Mouse (Mus musculus) heart, adult 9 months (tissue): ENCODE measurements around the gene Dvl3.
"Not testable (repeated sequence)": the region's sequence is repeated elsewhere in the genome, so short reads cannot be mapped to it uniquely, and the experiment has no call there.

Source experiments
- DNase-seq, 2 experiments: peaks; one replicate each; pipeline ENCODE4 v3.0.0; 2022; ENCODE audit warnings: low spot score in 2 of 2

The Dvl3 gene

DNA sequence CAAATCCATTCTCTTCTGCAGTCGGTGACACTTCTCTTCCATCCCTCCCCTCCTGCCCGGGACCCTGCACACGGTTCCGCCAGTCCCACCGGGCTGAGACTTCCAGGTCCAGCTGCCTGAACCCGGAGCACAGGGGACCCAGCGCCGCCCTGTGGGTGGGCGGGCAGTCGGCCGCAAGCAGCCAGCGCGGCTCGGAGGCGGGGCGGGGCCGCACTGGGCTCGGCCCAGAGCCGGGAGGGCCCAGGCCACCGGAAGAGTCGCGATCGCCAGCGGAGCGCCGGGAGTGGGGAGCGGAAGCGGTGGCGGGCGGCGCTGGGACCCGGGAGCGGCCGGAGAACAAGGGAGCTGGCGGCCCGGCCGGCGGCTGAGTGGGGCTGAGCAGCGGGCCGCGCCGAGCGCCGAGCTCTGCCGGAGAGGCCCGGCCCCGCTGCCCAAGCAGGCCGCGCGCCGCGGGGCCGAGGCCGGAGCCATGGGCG, at the start of gene Dvl3:
Dvl3 (plus strand) TSS at position 257 of the 476 bp plus-strand sequence.
- DNase-seq: peak; percentile 92

DNA sequence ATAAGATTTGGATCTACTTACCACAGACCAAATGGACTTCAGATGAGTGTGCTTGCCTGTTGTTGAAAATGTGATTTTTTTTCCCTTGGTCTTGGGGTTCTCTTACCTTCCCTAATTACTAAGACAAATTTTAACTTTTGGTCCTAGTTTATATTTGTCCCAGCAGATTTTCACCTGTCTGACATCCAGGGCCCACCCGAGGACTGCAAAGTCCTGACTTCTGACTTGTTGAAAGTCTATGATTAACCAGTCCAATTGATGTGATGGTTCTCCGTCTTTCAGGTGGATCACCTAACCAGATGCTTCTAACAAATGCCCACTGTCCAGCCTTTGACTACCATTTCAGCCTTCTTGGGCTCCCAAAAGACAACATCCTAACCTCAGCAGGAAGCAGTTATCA, 45.8 kb upstream of the Dvl3 start:
- no peak for DNase-seq

GRCm38 (mm10) chr16:20471686-20472085, 45.1 kb upstream of the Dvl3 start:
- DNase-seq: no peak

DNA sequence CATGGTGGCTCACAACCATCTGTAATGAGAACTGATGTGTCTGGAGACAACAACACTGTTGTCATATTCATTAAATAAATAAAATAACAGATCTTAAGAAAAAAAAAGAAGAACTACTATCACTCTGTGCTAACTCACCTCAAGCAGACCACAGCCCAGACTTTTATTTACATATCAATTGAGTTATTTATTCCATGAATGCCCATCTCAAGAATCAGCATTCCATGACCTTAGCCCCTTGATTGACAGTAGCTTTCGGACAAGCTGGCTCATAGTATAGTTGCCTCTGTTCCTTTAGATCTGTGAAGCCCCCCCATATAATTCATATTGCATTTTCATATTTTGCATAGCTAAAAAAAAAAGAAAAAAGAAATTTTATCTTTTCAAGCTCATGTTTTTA, 43.0 kb upstream of the Dvl3 start:
- DNase-seq: no peak

- no peak for DNase-seq
Observed at GRCm38 (mm10) chr16:20474211-20474610, 42.6 kb upstream of the Dvl3 start.

DNA sequence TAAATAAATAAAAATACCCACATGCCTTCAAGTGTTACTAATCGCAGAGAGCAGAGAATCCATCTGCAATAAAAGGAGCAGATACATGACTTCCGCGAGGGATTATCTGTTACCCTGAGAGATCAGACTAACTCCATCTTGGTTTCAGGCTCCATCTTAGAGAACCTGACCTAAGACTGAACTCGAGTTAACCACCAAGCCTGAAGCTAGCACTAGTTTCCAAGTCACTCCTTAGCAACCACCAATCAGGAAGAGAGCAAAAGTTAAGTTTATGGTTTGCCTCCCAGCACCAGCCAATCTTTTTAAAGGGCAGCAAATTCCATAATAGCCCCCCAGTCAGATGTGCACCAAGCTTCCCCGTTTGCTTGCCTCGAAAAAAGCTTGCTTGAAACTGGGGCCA, 42.0 kb upstream of the Dvl3 start:
- no peak for DNase-seq

- no peak for DNase-seq
Observed at GRCm38 (mm10) chr16:20475335-20475734, 41.4 kb upstream of the Dvl3 start.

DNA sequence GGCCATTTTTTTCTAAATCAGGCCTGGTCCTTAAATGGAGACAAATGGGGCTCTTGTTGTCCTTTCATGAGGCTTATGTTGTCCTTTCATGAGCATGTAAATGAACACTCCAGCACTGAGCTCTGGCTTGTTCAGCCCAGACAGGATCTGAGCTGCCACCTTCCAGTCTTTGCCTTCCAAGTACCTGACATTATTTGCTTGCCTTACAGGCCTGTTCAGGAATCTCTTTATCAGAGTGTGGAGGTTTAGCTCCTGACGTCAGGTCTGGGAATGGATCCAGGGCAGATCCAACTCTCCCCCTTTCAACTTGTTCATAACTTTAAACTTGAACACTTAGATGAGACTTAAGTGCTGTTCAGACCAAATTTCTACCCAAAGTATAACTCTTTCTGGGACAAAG, 39.9 kb upstream of the Dvl3 start:
- DNase-seq: peak; percentile 25 to 56

- no peak for DNase-seq
Observed at GRCm38 (mm10) chr16:20477270-20477669, 39.5 kb upstream of the Dvl3 start.

DNA sequence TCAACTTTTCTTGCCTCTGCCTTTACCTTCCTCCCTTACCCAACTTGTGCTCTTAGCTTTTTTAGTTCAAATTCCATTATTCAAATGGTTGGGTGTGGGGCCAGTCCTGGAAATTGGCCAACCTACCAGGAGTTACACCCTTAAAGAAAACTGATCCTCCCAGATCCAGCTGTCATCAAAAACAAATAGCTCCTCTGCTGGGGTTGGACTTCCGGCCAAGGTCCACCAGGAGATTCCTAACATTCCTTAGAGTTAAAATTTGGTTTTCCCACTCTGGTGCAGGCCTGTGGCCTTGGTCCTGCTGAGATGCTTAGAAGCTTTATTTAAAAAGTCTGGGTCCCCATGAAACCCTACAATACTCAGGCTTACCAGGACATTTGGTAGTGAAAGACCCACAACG, 38.3 kb upstream of the Dvl3 start:
- no peak for DNase-seq

GRCm38 (mm10) chr16:20479026-20479760, 37.6 kb upstream of the Dvl3 start:
- DNase-seq: not testable (repeated sequence)

GRCm38 (mm10) chr16:20480115-20480514, 36.7 kb upstream of the Dvl3 start:
- no peak for DNase-seq

GRCm38 (mm10) chr16:20481746-20482145, 35.0 kb upstream of the Dvl3 start:
- no peak for DNase-seq

DNA sequence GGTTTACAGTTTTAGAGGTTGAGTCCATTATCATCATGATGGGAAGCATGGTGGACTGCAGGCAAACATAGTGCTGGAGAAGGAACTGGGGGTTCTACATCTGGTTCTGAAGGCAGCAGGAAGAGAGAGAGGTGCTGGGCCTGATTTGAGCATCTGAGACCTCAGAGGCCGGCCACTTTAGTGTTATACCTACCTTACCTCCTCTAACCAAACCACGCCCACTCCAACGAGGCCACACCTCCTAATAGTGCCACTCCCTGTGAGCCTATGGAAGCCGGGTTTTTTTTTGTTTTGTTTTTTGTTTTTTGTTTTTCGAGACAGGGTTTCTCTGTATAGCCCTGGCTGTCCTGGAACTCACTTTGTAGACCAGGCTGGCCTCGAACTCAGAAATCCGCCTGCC, 33.1 kb upstream of the Dvl3 start:
- not testable (repeated sequence) for DNase-seq

DNA sequence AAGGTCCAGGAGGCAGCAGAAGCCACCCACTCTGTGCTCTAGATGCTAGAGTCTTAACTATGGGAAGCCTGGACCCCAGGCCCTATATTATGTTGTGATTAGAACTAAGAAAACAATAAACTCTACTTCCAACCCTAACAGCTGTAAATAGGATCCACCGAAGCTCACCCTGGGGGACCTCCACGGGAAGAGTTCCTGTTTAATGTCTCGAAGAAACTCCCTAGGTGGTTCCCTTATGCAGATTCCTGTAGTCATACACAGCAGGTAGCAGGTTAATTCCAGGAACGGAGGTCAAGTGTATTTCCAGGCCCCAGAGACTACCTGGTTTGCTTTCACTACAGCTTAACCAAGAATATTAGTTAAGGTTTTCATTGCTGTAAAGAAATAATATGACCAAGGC, 31.7 kb upstream of the Dvl3 start:
- no peak for DNase-seq

- DNase-seq: no peak
Observed at GRCm38 (mm10) chr16:20486048-20486447, 30.7 kb upstream of the Dvl3 start.

DNA sequence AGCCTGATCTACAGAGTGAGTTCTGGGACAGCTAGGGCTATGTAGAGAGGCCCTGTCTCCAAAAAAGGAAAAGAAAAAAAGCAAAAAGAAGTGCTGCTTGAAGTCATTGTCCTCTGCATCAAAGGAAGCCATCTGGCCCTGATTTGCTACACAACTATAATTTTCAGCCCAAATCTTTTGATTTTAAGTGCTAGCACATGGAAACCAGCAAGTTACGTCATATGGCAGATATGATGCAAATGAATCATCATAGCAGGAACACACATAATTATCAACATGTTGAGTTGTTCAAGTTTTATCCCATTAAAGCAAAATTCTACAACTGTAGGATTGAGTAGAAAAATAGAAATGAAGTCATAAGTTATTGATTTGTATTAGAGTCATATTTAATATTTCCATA, 28.6 kb upstream of the Dvl3 start:
- no peak for DNase-seq

DNA sequence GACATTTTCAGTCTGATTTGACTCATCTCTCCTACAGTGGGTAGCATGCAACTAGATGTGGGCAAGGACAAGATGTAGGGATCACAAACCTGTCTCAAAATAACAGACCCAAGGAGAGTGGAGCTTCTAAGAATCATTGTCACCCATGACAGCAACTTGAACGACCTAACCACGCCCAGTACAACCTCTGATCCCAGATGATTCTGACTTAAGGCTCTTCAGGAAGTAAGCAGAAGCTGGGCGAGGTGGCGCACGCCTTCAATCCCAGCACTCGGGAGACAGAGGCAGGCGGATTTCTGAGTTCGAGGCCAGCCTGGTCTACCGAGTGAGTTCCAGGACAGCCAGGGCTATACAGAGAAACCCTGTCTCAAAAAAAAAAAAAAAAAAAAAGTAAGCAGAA, 28.0 kb upstream of the Dvl3 start:
- not testable (repeated sequence) for DNase-seq

DNA sequence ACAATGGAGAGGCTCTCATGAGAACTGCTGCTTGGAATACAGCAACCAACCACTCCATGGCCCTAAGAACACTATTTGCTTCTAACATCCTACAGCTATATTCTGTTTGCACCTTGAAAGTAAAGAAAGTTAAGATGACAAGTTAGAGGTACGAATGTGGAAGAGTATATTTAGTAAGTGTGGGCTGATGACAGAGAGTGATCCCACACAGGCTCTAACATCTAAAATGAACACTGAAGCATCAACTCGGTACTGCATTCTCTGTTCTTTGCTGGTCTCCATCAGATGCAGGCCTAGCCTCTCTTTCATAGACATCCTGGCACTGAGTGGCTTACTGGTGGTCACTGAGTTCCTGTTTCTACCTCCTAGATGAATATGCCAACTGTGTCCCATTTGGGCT, 27.5 kb upstream of the Dvl3 start:
- DNase-seq: no peak

GRCm38 (mm10) chr16:20490581-20490980, 26.2 kb upstream of the Dvl3 start:
- DNase-seq: peak in 1 of 2 experiments; percentile 19

DNA sequence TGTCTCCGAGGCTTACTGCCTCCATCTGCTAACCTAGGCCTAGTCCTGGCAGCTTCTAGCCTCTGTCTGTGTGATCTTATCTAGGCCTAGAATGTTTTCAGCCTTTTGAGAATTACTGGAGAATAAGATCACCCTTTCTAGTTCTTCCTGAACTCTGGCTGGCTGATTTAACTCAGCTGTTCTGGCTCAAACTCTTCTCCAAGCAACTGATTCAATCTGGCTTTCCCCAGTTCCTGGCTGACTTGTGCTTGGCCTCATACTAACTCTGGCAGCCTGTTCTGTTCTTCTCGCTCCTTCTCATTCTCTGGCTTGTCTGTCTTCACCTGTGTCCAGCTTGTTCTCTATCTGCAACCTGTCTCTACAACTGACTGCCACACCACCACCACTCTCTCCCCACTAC, 25.5 kb upstream of the Dvl3 start:
- peak; percentile 28 to 45 for DNase-seq

- no peak for DNase-seq
Observed at GRCm38 (mm10) chr16:20493452-20493851, 23.3 kb upstream of the Dvl3 start.

GRCm38 (mm10) chr16:20496671-20497600, 19.8 kb upstream of the Dvl3 start:
- DNase-seq: peak; percentile 53 to 78
